Mouse (Mus musculus) megakaryocyte, embryonic 14.5 days (primary cell): ENCODE results near the gene Adgrl3. TPM values are rescaled to one million over a fixed set of nuclear protein-coding genes. Genes with fewer than 3 reads are reported as not detected.

Source experiments
- H3K27me3 ChIP-seq: replicated peaks from 2 replicates; pipeline ENCODE3; 2012; ENCODE audit warnings: inconsistent platforms
- H3K36me3 ChIP-seq: replicated peaks from 2 replicates; pipeline ENCODE3; 2012; ENCODE audit warnings: low read length, inconsistent platforms, mixed read lengths
- H3K4me1 ChIP-seq: 2 replicates; pipeline ENCODE4 v1.6.1; 2012; ENCODE audit warnings: inconsistent platforms
- H3K4me3 ChIP-seq: replicated peaks from 2 replicates; pipeline ENCODE3; 2012; ENCODE audit warnings: moderate library complexity, mild to moderate bottlenecking, inconsistent platforms
- H3K9me3 ChIP-seq: 2 replicates; pipeline ENCODE4 v1.6.1; 2012; ENCODE audit warnings: inconsistent platforms
- FLI1 ChIP-seq: IDR thresholded peaks from 2 replicates; pipeline ENCODE4 v1.6.1; 2012; ENCODE audit warnings: low read length, inconsistent platforms, mixed read lengths
- GATA1 ChIP-seq: IDR thresholded peaks from 3 replicates; pipeline ENCODE4 v1.6.1; 2012; ENCODE audit warnings: mixed read lengths, low read length, inconsistent platforms, borderline replicate concordance
- polyA plus RNA-seq: library from polyadenylated mRNA; stranded (reverse); fragments of >175 nt; gene quantifications from 2 replicates; pipeline ENCODE4 v1.2.3, GENCODE M21; 2012; ENCODE audit warnings: low replicate concordance; ENCODE audit not compliant: insufficient read depth

Gene Adgrl3
- polyA plus RNA-seq, 1 experiment: 0.10 TPM

GRCm38 (mm10) chr5:81583425-81583824 is 563.5 kb downstream of the Adgrl3 start:
- Histone ChIP-seq H3K9me3 (peaks cover 4% of the 10 kb centered on the region), H3K4me3 (no peak overlapping the region), H3K4me1 (no peaks in the 10 kb centered on the region), H3K27me3 (no peaks in the 10 kb centered on the region), H3K36me3 (no peaks in the 10 kb centered on the region)
- TF ChIP-seq FLI1 (no peak), GATA1 (no peak)

DNA sequence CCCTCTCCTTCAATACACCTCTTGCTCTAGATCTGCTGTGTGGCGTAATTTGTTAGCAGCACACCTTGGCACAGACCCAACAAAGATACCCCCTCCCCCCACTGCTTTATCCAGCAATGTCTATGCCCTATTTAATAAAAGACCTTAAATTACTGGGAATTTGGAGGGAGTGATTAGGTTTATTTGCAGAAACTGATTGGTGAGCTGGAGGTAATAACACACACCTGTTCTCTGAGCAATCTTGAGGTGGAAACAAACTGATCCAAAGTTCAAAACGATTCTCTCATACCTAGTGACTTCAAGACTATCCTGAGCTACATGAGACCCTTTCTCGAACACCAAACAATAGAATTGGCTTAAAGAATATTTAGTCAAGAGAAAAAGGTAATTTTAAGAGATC is 565.0 kb downstream of the Adgrl3 start:
- no peaks in the 10 kb centered on the region for H3K4me1 ChIP-seq
- TF ChIP-seq GATA1 (no peak), FLI1 (no peak)

GRCm38 (mm10) chr5:81590005-81590694 is 570.2 kb downstream of the Adgrl3 start:
- H3K4me1 ChIP-seq: no peaks in the 10 kb centered on the region
- no peak for TF ChIP-seq FLI1
- no peak for TF ChIP-seq GATA1

More for the DNA sequence above, 565.0 kb downstream of the Adgrl3 start:
- Histone ChIP-seq H3K4me3 (no peak overlapping the region), H3K36me3 (no peaks in the 10 kb centered on the region), H3K27me3 (no peaks in the 10 kb centered on the region), H3K9me3 (peaks cover 4% of the 10 kb centered on the region)

DNA sequence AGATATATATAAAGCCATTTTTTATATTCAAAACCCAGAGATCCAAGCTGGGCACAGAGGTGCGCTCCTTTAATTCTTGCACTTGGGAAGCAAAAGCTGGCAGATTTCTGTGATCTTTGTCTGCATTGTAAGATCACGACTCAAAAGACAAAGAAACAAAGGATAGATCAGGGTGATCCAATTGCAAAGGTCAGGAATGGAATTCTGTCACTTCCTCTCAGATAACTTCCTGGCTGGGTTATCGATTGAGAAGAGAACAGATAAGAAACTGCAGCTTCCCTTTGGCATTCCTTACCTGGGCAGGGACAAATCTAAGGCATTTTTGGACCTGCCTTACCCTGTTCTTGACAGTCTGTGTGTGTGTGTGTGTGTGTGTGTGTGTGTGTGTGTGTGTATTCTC is 571.5 kb downstream of the Adgrl3 start:
- Histone ChIP-seq H3K9me3 (peaks cover 8% of the 10 kb centered on the region), H3K36me3 (no peaks in the 10 kb centered on the region), H3K27me3 (no peaks in the 10 kb centered on the region), H3K4me3 (no peak overlapping the region), H3K4me1 (no peaks in the 10 kb centered on the region)
- TF ChIP-seq FLI1: no peak
- TF ChIP-seq GATA1: no peak

More at GRCm38 (mm10) chr5:81590005-81590694, 570.2 kb downstream of the Adgrl3 start:
- Histone ChIP-seq H3K9me3 (peaks cover 8% of the 10 kb centered on the region), H3K36me3 (no peaks in the 10 kb centered on the region), H3K4me3 (no peak overlapping the region), H3K27me3 (no peaks in the 10 kb centered on the region)

DNA sequence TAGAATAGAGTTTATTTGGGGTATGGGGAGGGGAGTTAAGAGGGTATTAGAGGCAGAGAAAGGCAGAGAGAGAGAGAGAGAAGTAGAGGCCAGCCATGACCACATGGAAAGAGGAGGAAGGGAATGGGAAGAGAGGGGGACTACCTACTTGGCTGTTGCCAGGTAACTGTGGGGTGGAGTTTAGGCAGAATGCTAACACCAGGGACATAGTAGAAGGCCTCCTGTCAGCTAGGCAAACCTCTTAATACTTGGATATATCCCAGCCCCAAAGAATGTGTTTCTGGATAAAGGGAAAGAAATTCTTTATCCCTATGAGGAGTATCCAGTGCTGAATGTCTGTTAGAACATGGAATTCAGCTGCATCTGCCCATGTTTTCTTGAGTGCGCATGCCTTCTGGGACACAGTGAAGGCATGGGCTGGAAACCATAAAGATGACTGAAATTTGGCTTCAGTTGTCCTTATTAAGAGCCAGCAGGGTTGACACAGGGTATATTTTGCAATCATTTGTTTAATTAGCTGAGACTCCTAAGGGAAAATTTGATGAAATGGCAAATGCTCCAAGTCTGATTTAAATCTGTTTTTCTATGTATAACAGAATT is 573.6 kb downstream of the Adgrl3 start:
- Histone ChIP-seq H3K9me3 (0 out of 2 replicates have a peak, but pooled peaks cover 4% of the 10 kb centered on the region), H3K4me1 (no peaks in the 10 kb centered on the region), H3K4me3 (no peak overlapping the region), H3K27me3 (no peaks in the 10 kb centered on the region), H3K36me3 (no peaks in the 10 kb centered on the region)
- TF ChIP-seq GATA1 (no peak), FLI1 (no peak)

DNA sequence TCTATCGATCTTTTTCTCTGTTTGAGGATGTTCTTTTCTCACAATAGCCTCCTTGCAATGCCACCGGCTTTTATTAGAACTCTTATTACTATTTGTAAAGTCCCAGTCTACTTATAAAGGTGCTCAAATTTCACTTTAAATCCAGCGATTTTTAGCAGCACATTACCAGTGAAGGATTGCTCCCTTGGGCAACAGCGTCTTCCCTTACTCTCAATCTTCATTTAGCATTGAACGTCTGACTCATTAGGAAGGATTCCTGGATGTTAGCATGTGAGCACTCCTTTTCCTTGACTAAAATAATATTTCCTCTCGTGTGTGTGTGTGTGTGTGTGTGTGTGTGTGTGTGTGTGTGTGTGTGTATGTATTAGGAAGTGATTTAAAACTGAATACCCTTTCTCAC is 578.1 kb downstream of the Adgrl3 start:
- Histone ChIP-seq H3K4me3 (no peak overlapping the region), H3K36me3 (no peaks in the 10 kb centered on the region), H3K4me1 (no peaks in the 10 kb centered on the region), H3K27me3 (no peaks in the 10 kb centered on the region), H3K9me3 (no peaks in the 10 kb centered on the region)
- TF ChIP-seq FLI1: no peak
- TF ChIP-seq GATA1: no peak

- Histone ChIP-seq H3K4me3 (no peak overlapping the region), H3K36me3 (no peaks in the 10 kb centered on the region)
- TF ChIP-seq GATA1 (no peak), FLI1 (no peak)
These were observed 583.0 kb downstream of the Adgrl3 start for GRCm38 (mm10) chr5:81602889-81603288.

GRCm38 (mm10) chr5:81605646-81606045 is 585.7 kb downstream of the Adgrl3 start:
- Histone ChIP-seq H3K36me3 (no peaks in the 10 kb centered on the region), H3K4me3 (no peak overlapping the region), H3K9me3 (no peaks in the 10 kb centered on the region), H3K27me3 (no peaks in the 10 kb centered on the region), H3K4me1 (no peaks in the 10 kb centered on the region)
- TF ChIP-seq FLI1 (no peak), GATA1 (no peak)

More at GRCm38 (mm10) chr5:81602889-81603288, 583.0 kb downstream of the Adgrl3 start:
- H3K27me3 ChIP-seq: no peaks in the 10 kb centered on the region
- no peaks in the 10 kb centered on the region for H3K9me3 ChIP-seq
- H3K4me1 ChIP-seq: no peaks in the 10 kb centered on the region

- no peaks in the 10 kb centered on the region for H3K4me1 ChIP-seq
These were observed 590.3 kb downstream of the Adgrl3 start for GRCm38 (mm10) chr5:81610223-81610622.

DNA sequence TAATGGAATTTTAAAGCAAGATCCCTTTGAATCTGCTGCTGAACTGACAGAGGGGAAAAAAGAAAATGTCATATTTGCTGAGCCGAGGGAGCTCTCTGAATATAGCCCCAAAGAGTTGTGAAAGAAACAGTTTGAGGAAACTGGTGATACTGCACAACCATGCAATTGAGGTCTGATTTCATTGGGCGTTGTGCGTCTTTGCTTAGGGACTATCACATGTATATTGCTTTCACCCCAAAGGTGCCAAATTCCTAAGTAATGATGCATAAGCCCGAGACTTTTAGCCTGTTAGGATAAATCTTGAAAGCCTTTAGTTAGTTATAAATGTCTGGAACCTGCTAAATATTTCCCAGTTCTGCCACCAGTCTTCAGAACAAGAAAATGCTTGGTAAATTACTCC is 594.7 kb downstream of the Adgrl3 start:
- no peak overlapping the region for H3K4me3 ChIP-seq
- H3K36me3 ChIP-seq: no peaks in the 10 kb centered on the region
- no peaks in the 10 kb centered on the region for H3K27me3 ChIP-seq
- no peaks in the 10 kb centered on the region for H3K4me1 ChIP-seq
- TF ChIP-seq FLI1 (no peak), GATA1 (no peak)
- no peaks in the 10 kb centered on the region for H3K9me3 ChIP-seq

More at GRCm38 (mm10) chr5:81610223-81610622, 590.3 kb downstream of the Adgrl3 start:
- H3K36me3 ChIP-seq: no peaks in the 10 kb centered on the region
- no peak for TF ChIP-seq GATA1
- TF ChIP-seq FLI1: no peak
- no peaks in the 10 kb centered on the region for H3K27me3 ChIP-seq
- no peaks in the 10 kb centered on the region for H3K9me3 ChIP-seq
- no peak overlapping the region for H3K4me3 ChIP-seq
